Mouse (Mus musculus): ENCODE measurements around the gene Carf.

GRCm38 (mm10) chr1:60097277-60098023 lies 597 bp upstream of the Carf start:
- TF ChIP-seq CTCF (IDR thresholded peaks at IDR 0.05; ENCODE audit: low read depth) (no peak), EP300 (IDR thresholded peaks at IDR 0.05; ENCODE audit: low read depth) (no peak)

All from heart, postnatal 0 days (tissue).